Mouse (Mus musculus) intestine, postnatal 0 days (tissue): Measurements from ENCODE around the gene Gm1043. TPM values are rescaled to one million over a fixed set of nuclear protein-coding genes. Genes with fewer than 3 reads are reported as not detected.

Experiments used
- ATAC-seq: fragments of 200-750 bp; cut with Nextera tagmentation; 2 replicates; pipeline ENCODE4 v1.8.0; 2017; ENCODE audit warnings: mild to moderate bottlenecking, moderate TSS enrichment, moderate library complexity
- H3K27ac ChIP-seq: fragments of 300-500 bp; sonication (generic); 2 replicates; pipeline ENCODE4 v1.5.1; 2014; ENCODE audit warnings: mild to moderate bottlenecking, low read depth, low read length, moderate library complexity
- H3K27me3 ChIP-seq: fragments of 300-500 bp; sonication (generic); replicated peaks from 2 replicates; pipeline ENCODE4 v1.6.1; 2014; ENCODE audit warnings: low read length, mixed read lengths; ENCODE audit not compliant: control insufficient read depth, insufficient read depth
- H3K36me3 ChIP-seq: fragments of 300-500 bp; sonication (generic); 2 replicates; pipeline ENCODE4 v1.6.1; 2014; ENCODE audit warnings: mild to moderate bottlenecking, moderate library complexity; ENCODE audit not compliant: control insufficient read depth, insufficient read depth
- H3K4me1 ChIP-seq: fragments of 300-500 bp; sonication (generic); replicated peaks from 2 replicates; pipeline ENCODE4 v1.6.1; 2014; ENCODE audit warnings: antibody characterized with exemption, low read length, mixed read lengths; ENCODE audit not compliant: control insufficient read depth, insufficient read depth
- H3K4me2 ChIP-seq: fragments of 300-500 bp; sonication (generic); replicated peaks from 2 replicates; pipeline ENCODE4 v1.6.1; 2014; ENCODE audit warnings: low read depth, mild to moderate bottlenecking, moderate library complexity
- H3K4me3 ChIP-seq: fragments of 300-500 bp; sonication (generic); 2 replicates; pipeline ENCODE4 v1.5.1; 2014; ENCODE audit warnings: low read depth, low read length
- H3K9ac ChIP-seq: fragments of 300-500 bp; sonication (generic); 2 replicates; pipeline ENCODE4 v1.6.1; 2014; ENCODE audit warnings: mild to moderate bottlenecking, low read depth, low read length
- H3K9me3 ChIP-seq: fragments of 300-500 bp; sonication (generic); 2 replicates; pipeline ENCODE4 v1.6.1; 2016; ENCODE audit warnings: mixed run types; ENCODE audit not compliant: control insufficient read depth
- CTCF ChIP-seq: sonication (generic); IDR thresholded peaks from 2 replicates; pipeline ENCODE4 v1.5.1; 2016; ENCODE audit warnings: low read depth, mild to moderate bottlenecking, control low read depth, antibody characterized with exemption, moderate library complexity
- WGBS: fragments of 180-500 bp; shearing (Covaris S2); extraction: QIAGEN DNeasy Blood & Tissue Kit; methylation state at CpG from one replicate; pipeline ENCODE4 v1.1.7; 2014; 5-methylcytosine and 5-hydroxymethylcytosine counted together
- polyA plus RNA-seq: library from polyadenylated mRNA; unstranded; fragments of >200 nt; fragmentation: Nextera tagmentation; extraction: Ambion mirVana; gene quantifications from 2 replicates; pipeline ENCODE4 v1.2.1, GENCODE M21; 2015

The Gm1043 gene
- 0.03 TPM in 1 of 2 replicates, not detected in the other for polyA plus RNA-seq

DNA sequence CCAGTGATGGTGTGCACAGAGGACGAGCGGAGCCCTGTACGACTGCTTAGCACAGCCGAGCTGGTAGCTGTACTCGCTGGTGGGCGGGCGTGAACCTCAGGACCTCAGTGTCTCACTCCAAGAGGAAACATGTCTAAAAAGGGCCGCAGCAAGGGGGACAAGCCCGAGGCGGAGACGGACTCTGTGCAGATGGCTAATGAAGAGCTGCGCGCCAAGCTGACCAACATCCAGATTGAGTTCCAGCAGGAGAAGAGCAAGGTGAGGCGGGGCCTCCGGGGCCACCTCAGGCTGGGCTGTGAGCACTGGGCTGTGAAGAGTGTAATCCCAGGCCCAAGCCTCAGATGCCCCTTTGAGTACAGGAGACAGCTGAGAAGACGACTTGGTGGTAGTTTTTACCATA is at the start of gene Gm1043:
Gene Gm1043 (plus strand): TSS at position 130 of the 400 bp plus-strand sequence.
- H3K9ac ChIP-seq: no peak within 1 kb of the TSS
- no peak within 1 kb of the TSS for H3K27ac ChIP-seq
- no peak for ATAC-seq
- H3K4me1 ChIP-seq: no peaks in the 10 kb centered on the region
- H3K4me2 ChIP-seq: no peak within 1 kb of the TSS
- H3K36me3 ChIP-seq: no peaks in the 10 kb centered on the region
- H3K4me3 ChIP-seq: no peak within 1 kb of the TSS
- H3K9me3 ChIP-seq: no peaks in the 10 kb centered on the region
- 91% methylated on average over 16 of the region's 16 CpGs for WGBS
- no peak for TF ChIP-seq CTCF
- H3K27me3 ChIP-seq: no peaks in the 10 kb centered on the region

DNA sequence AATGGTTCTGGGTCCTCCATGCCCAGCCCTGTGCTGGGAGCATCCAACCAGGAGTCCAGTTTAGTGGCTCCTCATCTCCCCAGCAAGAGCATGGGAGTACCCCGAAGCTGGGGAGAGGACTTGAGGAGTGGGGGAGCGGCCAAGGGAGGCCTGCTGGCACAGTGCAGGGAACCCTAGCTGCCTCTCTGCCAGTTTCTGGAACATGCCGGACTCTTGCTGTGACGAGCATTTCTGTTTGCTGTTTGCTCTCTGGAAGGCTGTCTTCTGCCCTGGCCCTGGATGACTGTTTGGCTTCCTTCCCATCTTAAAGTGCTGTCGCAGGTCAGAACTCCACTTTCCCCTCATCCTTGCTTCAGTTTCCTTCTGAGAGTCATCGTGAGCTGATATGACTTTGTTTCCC is 49.3 kb upstream of the Gm1043 start:
- no peak overlapping the region for H3K4me3 ChIP-seq
- H3K27ac ChIP-seq: no peak overlapping the region
- no peaks in the 10 kb centered on the region for H3K4me1 ChIP-seq
- no peaks in the 10 kb centered on the region for H3K36me3 ChIP-seq
- peaks cover 7% of the 10 kb centered on the region for H3K27me3 ChIP-seq
- H3K4me2 ChIP-seq: no peak overlapping the region
- no peak for TF ChIP-seq CTCF
- no peak overlapping the region for H3K9ac ChIP-seq
- WGBS: 84% methylated on average over 6 of the region's 6 CpGs
- no peaks in the 10 kb centered on the region for H3K9me3 ChIP-seq
- ATAC-seq: no peak

DNA sequence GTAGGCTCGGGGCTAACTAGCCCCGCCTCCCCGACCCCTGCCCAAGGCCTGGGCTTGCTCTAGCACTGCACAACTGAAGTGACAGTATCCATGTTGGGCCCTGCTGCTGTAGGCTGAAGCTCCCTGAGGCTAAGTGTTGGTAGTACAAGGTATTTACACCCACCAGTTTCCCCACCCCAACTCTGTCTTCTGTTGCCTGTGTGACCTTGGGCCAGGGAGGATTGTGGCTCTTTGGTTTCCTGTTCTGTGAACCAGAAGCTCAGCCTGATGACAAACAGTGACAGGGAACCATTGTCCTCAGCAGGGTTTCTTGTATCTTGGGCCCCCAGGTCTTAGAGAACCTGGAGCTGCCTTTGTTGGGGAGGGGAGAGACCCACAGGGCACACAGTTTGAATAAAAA is 48.3 kb upstream of the Gm1043 start:
- TF ChIP-seq CTCF: no peak
- H3K27ac ChIP-seq: no peak overlapping the region
- no peak overlapping the region for H3K9ac ChIP-seq
- H3K9me3 ChIP-seq: no peaks in the 10 kb centered on the region
- ATAC-seq: no peak
- no peak overlapping the region for H3K4me3 ChIP-seq
- 75% methylated on average over 3 of the region's 3 CpGs for WGBS
- H3K27me3 ChIP-seq: no peaks in the 10 kb centered on the region; the same call in 1 of the 2 replicates
- H3K4me1 ChIP-seq: no peaks in the 10 kb centered on the region
- H3K36me3 ChIP-seq: no peaks in the 10 kb centered on the region
- no peak overlapping the region for H3K4me2 ChIP-seq

DNA sequence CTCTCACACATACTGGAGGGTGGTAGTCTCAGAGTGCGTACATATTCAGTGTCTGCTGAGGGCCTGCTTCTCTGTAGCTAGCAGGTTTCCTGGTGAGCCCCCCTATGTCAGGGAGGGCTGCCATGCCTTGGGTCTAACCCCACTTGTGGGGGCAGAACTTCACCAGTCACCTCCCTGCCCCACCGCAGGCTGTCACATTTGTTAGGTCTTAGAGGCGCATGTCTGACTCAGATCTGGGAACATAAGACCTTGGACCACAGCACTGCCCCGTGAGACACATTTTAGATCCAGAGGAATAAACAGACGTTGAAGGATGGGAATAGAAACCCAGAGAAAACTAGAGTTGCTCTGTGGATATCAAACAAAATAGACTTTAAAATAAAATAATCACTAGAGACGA is 45.3 kb upstream of the Gm1043 start:
- 75% methylated on average over 6 of the region's 6 CpGs for WGBS
- H3K9ac ChIP-seq: no peak overlapping the region

DNA sequence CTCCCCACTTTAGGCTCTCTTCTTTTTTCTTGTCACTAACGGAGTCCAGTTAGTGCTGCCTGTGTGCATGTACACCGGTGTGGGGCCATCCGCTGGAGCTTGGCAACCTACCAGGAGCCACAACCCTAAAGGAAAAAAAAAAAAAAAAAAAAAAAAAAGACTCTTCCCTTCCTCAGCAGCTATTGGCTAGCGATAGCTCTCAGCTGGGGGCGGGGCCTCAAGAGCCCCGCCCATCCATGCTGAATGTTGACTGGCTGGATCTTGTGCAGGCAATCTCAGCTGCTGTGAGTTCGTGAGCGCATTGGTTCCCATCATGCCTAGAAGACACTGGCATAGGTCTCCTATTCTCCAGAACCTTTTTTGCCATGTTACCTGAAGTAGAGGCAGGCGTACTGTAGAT is 44.5 kb upstream of the Gm1043 start:
- Histone ChIP-seq H3K27ac (no peak overlapping the region), H3K9ac (no peak overlapping the region), H3K4me1 (no peaks in the 10 kb centered on the region), H3K9me3 (no peaks in the 10 kb centered on the region), H3K4me2 (peak overlapping the region; percentile 33), H3K27me3 (no peaks in the 10 kb centered on the region), H3K36me3 (no peaks in the 10 kb centered on the region), H3K4me3 (no peak overlapping the region)
- WGBS: 22% methylated on average over 9 of the region's 9 CpGs
- no peak for TF ChIP-seq CTCF
- peak; percentile 63 for ATAC-seq

More for the DNA sequence above, 45.3 kb upstream of the Gm1043 start:
- Histone ChIP-seq H3K36me3 (no peaks in the 10 kb centered on the region), H3K27me3 (no peaks in the 10 kb centered on the region), H3K4me3 (no peak overlapping the region), H3K9me3 (no peaks in the 10 kb centered on the region), H3K4me1 (no peaks in the 10 kb centered on the region), H3K4me2 (no peak overlapping the region), H3K27ac (no peak overlapping the region)
- ATAC-seq: no peak
- TF ChIP-seq CTCF: no peak

DNA sequence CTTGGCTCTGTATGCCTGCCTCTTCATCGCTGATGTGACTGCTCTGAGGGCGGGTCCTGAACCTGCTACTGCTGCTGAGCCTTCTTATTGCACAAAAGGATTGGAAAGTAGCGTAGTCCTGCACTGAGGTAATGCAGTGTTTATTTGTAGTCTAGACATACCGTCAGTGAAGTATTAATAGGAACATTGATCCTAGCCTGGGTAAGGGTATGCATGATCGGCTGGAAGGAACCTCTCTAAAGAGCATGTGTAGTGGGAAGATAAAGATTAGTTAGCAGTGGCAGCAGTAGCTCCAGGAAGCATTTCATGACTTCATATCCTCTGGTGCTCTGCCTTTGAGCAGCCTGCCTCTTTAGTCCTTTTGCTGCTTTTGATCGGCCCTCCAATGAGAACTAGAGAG is 43.5 kb upstream of the Gm1043 start:
- H3K9me3 ChIP-seq: no peaks in the 10 kb centered on the region
- WGBS: 44% methylated on average over 6 of the region's 6 CpGs
- H3K9ac ChIP-seq: no peak overlapping the region
- no peak overlapping the region for H3K27ac ChIP-seq
- ATAC-seq: no peak
- no peak for TF ChIP-seq CTCF
- no peaks in the 10 kb centered on the region for H3K4me1 ChIP-seq
- no peaks in the 10 kb centered on the region for H3K27me3 ChIP-seq
- peak overlapping the region; percentile 33 for H3K4me2 ChIP-seq
- no peak overlapping the region for H3K4me3 ChIP-seq
- H3K36me3 ChIP-seq: no peaks in the 10 kb centered on the region

DNA sequence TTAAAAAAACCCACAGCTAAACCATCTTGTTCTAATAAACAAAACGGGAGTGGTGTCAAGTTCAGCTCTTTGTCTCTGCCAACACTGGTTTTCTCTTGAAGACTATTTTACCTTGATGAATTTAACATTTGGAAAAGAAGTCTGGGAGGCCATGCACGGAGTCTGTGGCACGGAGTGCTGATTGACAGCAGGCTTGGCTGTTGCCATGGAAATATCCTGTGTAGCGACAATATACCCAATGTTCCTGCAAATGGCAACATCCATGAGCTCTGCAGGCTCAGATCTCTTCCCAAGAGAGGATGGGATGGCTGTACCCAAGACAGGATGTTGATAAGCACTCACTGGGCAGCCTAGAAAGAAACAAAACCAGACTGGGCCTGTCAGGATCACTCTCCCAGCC is 42.2 kb upstream of the Gm1043 start:
- Histone ChIP-seq H3K27me3 (no peaks in the 10 kb centered on the region), H3K4me3 (no peak overlapping the region), H3K4me1 (no peaks in the 10 kb centered on the region), H3K27ac (no peak overlapping the region), H3K9ac (no peak overlapping the region), H3K9me3 (no peaks in the 10 kb centered on the region), H3K4me2 (no peak overlapping the region), H3K36me3 (no peaks in the 10 kb centered on the region)
- TF ChIP-seq CTCF: no peak
- 65% methylated on average over 4 of the region's 4 CpGs for WGBS
- no peak for ATAC-seq
